Mouse (Mus musculus) kidney, adult 2 months (tissue): ENCODE measurements around the gene Arhgap10. TPM values are rescaled to one million over a fixed set of nuclear protein-coding genes. Genes with fewer than 3 reads are reported as not detected.
A peak's percentile ranks its signal among the peaks of the same experiment; 100 is the strongest.

ENCODE experiments used
- DNase-seq: peaks from one replicate; pipeline ENCODE4 v3.0.0; 2021
- H3K27ac ChIP-seq: fragments of 200-500 bp; 2 replicates; pipeline ENCODE4 v1.5.1; 2012; ENCODE audit warnings: low read depth, low read length, control low read depth, inconsistent platforms; ENCODE audit not compliant: insufficient read depth
- H3K27me3 ChIP-seq: fragments of 200-500 bp; replicated peaks from 2 replicates; pipeline ENCODE4 v1.6.1; 2012; ENCODE audit warnings: mild to moderate bottlenecking, moderate library complexity, low read length, inconsistent platforms; ENCODE audit not compliant: control insufficient read depth, insufficient read depth
- H3K36me3 ChIP-seq: fragments of 200-500 bp; 2 replicates; pipeline ENCODE4 v1.6.1; 2012; ENCODE audit warnings: mild to moderate bottlenecking, moderate library complexity, low read length, inconsistent platforms; ENCODE audit not compliant: control insufficient read depth, insufficient read depth
- H3K4me1 ChIP-seq: fragments of 200-500 bp; 2 replicates; pipeline ENCODE4 v1.6.1; 2011; ENCODE audit warnings: low read length; ENCODE audit not compliant: control insufficient read depth, insufficient read depth
- H3K4me3 ChIP-seq: fragments of 200-500 bp; 2 replicates; pipeline ENCODE4 v1.5.1; 2011; ENCODE audit warnings: mild to moderate bottlenecking, low read depth, low read length, control low read depth; ENCODE audit not compliant: insufficient read depth
- CTCF ChIP-seq: fragments of 200-500 bp; conservative IDR thresholded peaks from 2 replicates; pipeline ENCODE4 v1.5.1; 2011; ENCODE audit warnings: low read depth, mild to moderate bottlenecking, control low read depth, low read length, moderate library complexity, mixed read lengths; ENCODE audit not compliant: insufficient read depth, insufficient read length
- POLR2A ChIP-seq: fragments of 200-500 bp; IDR thresholded peaks from one replicate; pipeline ENCODE4 v1.6.1; 2011; ENCODE audit warnings: low read depth, low read length, control low read depth
- WGBS: fragments of 180-500 bp; shearing (Covaris S2); methylation state at CpG from one replicate; pipeline ENCODE4 v1.1.7; 2018; 5-methylcytosine and 5-hydroxymethylcytosine counted together
- polyA plus RNA-seq: library from polyadenylated mRNA; depleted of rRNA; stranded (reverse); fragments of >200 nt; gene quantifications from 2 replicates; pipeline ENCODE4 v1.2.3, GENCODE M21; 2012

The Arhgap10 gene
- polyA plus RNA-seq, 1 experiment: 28.0 TPM

GRCm38 (mm10) chr8:77276827-77277226 is 240.9 kb downstream of the Arhgap10 start:
- H3K4me1 ChIP-seq: no peaks in the 10 kb centered on the region
- peak; percentile 78 for DNase-seq
- TF ChIP-seq POLR2A: no peak
- TF ChIP-seq CTCF: no peak
- no peaks in the 10 kb centered on the region for H3K27me3 ChIP-seq
- no peak overlapping the region for H3K4me3 ChIP-seq
- H3K27ac ChIP-seq: no peak overlapping the region
- no peaks in the 10 kb centered on the region for H3K36me3 ChIP-seq
- WGBS: 65% methylated on average over 10 of the region's 10 CpGs

- WGBS: 76% methylated on average over 5 of the region's 5 CpGs
- Histone ChIP-seq H3K27me3 (no peaks in the 10 kb centered on the region), H3K4me3 (no peak overlapping the region), H3K4me1 (no peaks in the 10 kb centered on the region), H3K27ac (no peak overlapping the region), H3K36me3 (no peaks in the 10 kb centered on the region)
- no peak for TF ChIP-seq POLR2A
- no peak for TF ChIP-seq CTCF
- DNase-seq: no peak
These were observed 242.2 kb downstream of the Arhgap10 start for GRCm38 (mm10) chr8:77275571-77275970.

- Histone ChIP-seq H3K27me3 (no peaks in the 10 kb centered on the region), H3K4me3 (no peak overlapping the region), H3K4me1 (peaks cover 8% of the 10 kb centered on the region), H3K27ac (no peak overlapping the region), H3K36me3 (no peaks in the 10 kb centered on the region; the same call in 1 of the 2 replicates)
- TF ChIP-seq POLR2A (no peak), CTCF (no peak)
- 96% methylated on average over 6 of the region's 6 CpGs for WGBS
- no peak for DNase-seq
These were observed 245.6 kb downstream of the Arhgap10 start for GRCm38 (mm10) chr8:77272136-77272535.

- H3K27ac ChIP-seq: peak overlapping the region; percentile 57
- DNase-seq: peak; percentile 88
These were observed 249.8 kb downstream of the Arhgap10 start for GRCm38 (mm10) chr8:77267941-77268405.

GRCm38 (mm10) chr8:77262216-77263009 is 255.3 kb downstream of the Arhgap10 start:
- Histone ChIP-seq H3K4me1 (peaks cover under 1% of the 10 kb centered on the region), H3K4me3 (no peak overlapping the region), H3K36me3 (no peaks in the 10 kb centered on the region), H3K27ac (no peak overlapping the region), H3K27me3 (no peaks in the 10 kb centered on the region)
- TF ChIP-seq POLR2A (no peak), CTCF (no peak)
- no peak for DNase-seq
- WGBS: 78% methylated on average over 12 of the region's 12 CpGs

More at GRCm38 (mm10) chr8:77267941-77268405, 249.8 kb downstream of the Arhgap10 start:
- H3K4me3 ChIP-seq: no peak overlapping the region
- TF ChIP-seq POLR2A (no peak), CTCF (no peak)
- 15% methylated on average over 1 of the region's 1 CpGs for WGBS
- no peaks in the 10 kb centered on the region for H3K27me3 ChIP-seq
- H3K4me1 ChIP-seq: peaks cover 8% of the 10 kb centered on the region
- H3K36me3 ChIP-seq: no peaks in the 10 kb centered on the region; the same call in 1 of the 2 replicates

GRCm38 (mm10) chr8:77261215-77261614 is 256.5 kb downstream of the Arhgap10 start:
- WGBS: 79% methylated on average over 6 of the region's 6 CpGs
- no peak for DNase-seq
- H3K36me3 ChIP-seq: no peaks in the 10 kb centered on the region; the same call in 1 of the 2 replicates
- TF ChIP-seq CTCF (no peak), POLR2A (no peak)
- H3K27me3 ChIP-seq: no peaks in the 10 kb centered on the region
- no peaks in the 10 kb centered on the region for H3K4me1 ChIP-seq
- no peak overlapping the region for H3K4me3 ChIP-seq
- no peak overlapping the region for H3K27ac ChIP-seq

GRCm38 (mm10) chr8:77257085-77257451 is 260.7 kb downstream of the Arhgap10 start:
- H3K27ac ChIP-seq: no peak overlapping the region
- WGBS: 96% methylated on average over 12 of the region's 12 CpGs
- no peaks in the 10 kb centered on the region for H3K27me3 ChIP-seq

More at GRCm38 (mm10) chr8:77257085-77257451, 260.7 kb downstream of the Arhgap10 start:
- 0 out of 2 replicates have a peak, but pooled peaks cover 3% of the 10 kb centered on the region for H3K4me1 ChIP-seq
- TF ChIP-seq POLR2A: no peak
- no peak for TF ChIP-seq CTCF
- DNase-seq: no peak
- H3K4me3 ChIP-seq: no peak overlapping the region
- H3K36me3 ChIP-seq: no peaks in the 10 kb centered on the region; the same call in 1 of the 2 replicates
